Mouse (Mus musculus): ENCODE measurements around the gene Mgmt. TPM values are rescaled to one million over a fixed set of nuclear protein-coding genes. Genes with fewer than 3 reads are reported as not detected.

The Mgmt gene
- polyA plus RNA-seq, 1 experiment from 2014 or later = 5.8 TPM

DNA sequence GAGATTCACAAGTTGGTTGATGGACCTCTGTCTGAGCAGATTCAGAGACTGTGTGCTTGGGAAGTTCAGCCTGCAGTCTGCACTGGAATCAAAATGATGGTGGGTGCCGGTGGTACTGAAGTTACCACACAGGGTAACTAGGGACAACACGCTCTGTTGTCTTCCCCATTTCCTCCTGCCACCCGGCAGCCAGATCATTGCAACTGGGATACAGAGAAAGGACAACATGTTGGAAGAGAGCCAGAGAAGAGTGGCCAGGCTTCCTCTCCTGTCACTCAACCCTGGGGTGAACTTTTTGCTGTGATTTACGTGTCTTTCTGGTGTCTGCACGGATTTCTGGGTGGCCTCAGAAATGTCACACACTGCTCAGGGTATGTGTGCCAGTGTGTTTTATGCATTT, 107.4 kb downstream of the Mgmt start:
- Histone ChIP-seq H3K4me3 (replicated peaks) (no peak overlapping the region), H3K9me3 (no peaks in the 10 kb centered on the region), H3K9ac (replicated peaks) (no peak overlapping the region), H3K4me2 (no peak overlapping the region), H3K27me3 (peaks cover 44% of the 10 kb centered on the region), H3K27ac (no peak overlapping the region), H3K4me1 (replicated peaks) (peaks cover 38% of the 10 kb centered on the region), H3K36me3 (no peaks in the 10 kb centered on the region)
- no peak for ATAC-seq (ENCODE audit: insufficient number of reproducible peaks, insufficient read depth, low FRiP score, low TSS enrichment, low read depth)
- 64% methylated on average over 5 of the region's 5 CpGs for WGBS

GRCm38 (mm10) chr7:137002431-137002830, 108.0 kb downstream of the Mgmt start:
- Histone ChIP-seq H3K27me3 (peaks cover 43% of the 10 kb centered on the region), H3K36me3 (no peaks in the 10 kb centered on the region), H3K9ac (replicated peaks) (no peak overlapping the region), H3K4me3 (replicated peaks) (no peak overlapping the region), H3K27ac (no peak overlapping the region), H3K4me1 (replicated peaks) (peaks cover 38% of the 10 kb centered on the region), H3K4me2 (no peak overlapping the region), H3K9me3 (no peaks in the 10 kb centered on the region)
- no peak for ATAC-seq (ENCODE audit: insufficient number of reproducible peaks, insufficient read depth, low FRiP score, low TSS enrichment, low read depth)
- 79% methylated on average over 3 of the region's 3 CpGs for WGBS

DNA sequence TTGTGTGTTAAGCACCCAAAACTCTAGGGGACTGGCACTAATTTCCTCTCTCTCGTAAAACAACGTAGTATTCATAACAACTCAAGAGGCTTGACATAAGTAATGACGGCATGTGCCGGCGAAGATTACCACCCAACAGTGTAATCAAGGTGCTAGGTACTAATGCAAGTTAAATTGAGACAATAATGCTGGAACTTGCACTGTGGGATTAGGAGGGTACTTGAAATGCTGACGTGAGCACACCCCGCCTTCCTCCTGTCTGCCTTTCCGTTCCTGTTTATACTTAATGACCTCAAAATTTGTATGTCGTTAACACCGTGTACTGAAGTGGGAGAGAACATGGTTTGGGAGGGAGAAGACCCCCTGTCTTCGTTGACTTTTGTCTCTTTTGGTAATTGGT, 110.9 kb downstream of the Mgmt start:
- Histone ChIP-seq H3K4me3 (replicated peaks) (no peak overlapping the region), H3K27ac (no peak overlapping the region), H3K36me3 (no peaks in the 10 kb centered on the region), H3K9me3 (no peaks in the 10 kb centered on the region), H3K4me2 (peak overlapping the region; percentile 38), H3K27me3 (peaks cover 47% of the 10 kb centered on the region), H3K9ac (replicated peaks) (no peak overlapping the region), H3K4me1 (replicated peaks) (peaks cover 42% of the 10 kb centered on the region)
- ATAC-seq (ENCODE audit: insufficient number of reproducible peaks, insufficient read depth, low FRiP score, low TSS enrichment, low read depth) = 0 out of 2 replicates have a peak, but pooled peaks have one; percentile 42
- WGBS = 18% methylated on average over 11 of the region's 11 CpGs

DNA sequence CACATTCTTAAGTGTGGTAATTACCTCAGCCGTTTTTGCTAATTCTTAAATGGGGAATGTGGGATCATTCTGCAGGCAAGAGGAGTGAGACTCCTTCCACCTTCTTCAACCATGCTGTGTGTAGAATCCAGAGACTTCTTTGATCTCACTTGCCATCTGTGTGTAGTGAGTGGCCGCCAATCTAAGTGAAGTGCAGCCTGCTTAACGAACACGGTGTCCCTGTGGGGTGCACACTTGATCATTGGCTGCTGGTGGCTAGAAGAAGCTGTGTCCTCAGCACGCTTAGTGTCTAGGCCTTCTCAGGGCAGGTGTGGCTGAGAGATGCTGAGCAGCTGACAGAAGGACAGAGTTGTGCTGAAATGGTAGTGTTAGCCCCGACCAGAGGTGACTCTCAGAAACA, 113.9 kb downstream of the Mgmt start:
- Histone ChIP-seq H3K9ac (replicated peaks) (no peak overlapping the region), H3K36me3 (no peaks in the 10 kb centered on the region), H3K9me3 (no peaks in the 10 kb centered on the region), H3K4me2 (no peak overlapping the region), H3K4me3 (replicated peaks) (no peak overlapping the region), H3K4me1 (replicated peaks) (peaks cover 34% of the 10 kb centered on the region), H3K27ac (no peak overlapping the region), H3K27me3 (peaks cover 37% of the 10 kb centered on the region; the same call in 1 of the 2 replicates)
- no peak for ATAC-seq (ENCODE audit: insufficient number of reproducible peaks, insufficient read depth, low FRiP score, low TSS enrichment, low read depth)
- WGBS = 38% methylated on average over 6 of the region's 6 CpGs

GRCm38 (mm10) chr7:137009732-137010275, 115.4 kb downstream of the Mgmt start:
- H3K4me3 ChIP-seq (replicated peaks) = no peak overlapping the region
- no peak for ATAC-seq (ENCODE audit: insufficient number of reproducible peaks, insufficient read depth, low FRiP score, low TSS enrichment, low read depth)
- peaks cover 26% of the 10 kb centered on the region for H3K4me1 ChIP-seq (replicated peaks)
- no peak overlapping the region for H3K4me2 ChIP-seq
- H3K9ac ChIP-seq (replicated peaks) = no peak overlapping the region
- 89% methylated on average over 19 of the region's 19 CpGs for WGBS
- peaks cover 30% of the 10 kb centered on the region; the same call in 1 of the 2 replicates for H3K27me3 ChIP-seq
- H3K9me3 ChIP-seq = no peaks in the 10 kb centered on the region
- no peaks in the 10 kb centered on the region for H3K36me3 ChIP-seq
- H3K27ac ChIP-seq = no peak overlapping the region

- H3K4me1 ChIP-seq (replicated peaks) = peaks cover 20% of the 10 kb centered on the region
- H3K27ac ChIP-seq = no peak overlapping the region
- H3K27me3 ChIP-seq = peaks cover 30% of the 10 kb centered on the region; the same call in 1 of the 2 replicates
- H3K36me3 ChIP-seq = no peaks in the 10 kb centered on the region
- no peak overlapping the region for H3K4me2 ChIP-seq
- no peak for ATAC-seq (ENCODE audit: insufficient number of reproducible peaks, insufficient read depth, low FRiP score, low TSS enrichment, low read depth)
- no peak overlapping the region for H3K4me3 ChIP-seq (replicated peaks)
- H3K9me3 ChIP-seq = no peaks in the 10 kb centered on the region
- H3K9ac ChIP-seq (replicated peaks) = no peak overlapping the region
- 72% methylated on average over 2 of the region's 2 CpGs for WGBS
Observed at GRCm38 (mm10) chr7:137010451-137010850, 116.0 kb downstream of the Mgmt start.

DNA sequence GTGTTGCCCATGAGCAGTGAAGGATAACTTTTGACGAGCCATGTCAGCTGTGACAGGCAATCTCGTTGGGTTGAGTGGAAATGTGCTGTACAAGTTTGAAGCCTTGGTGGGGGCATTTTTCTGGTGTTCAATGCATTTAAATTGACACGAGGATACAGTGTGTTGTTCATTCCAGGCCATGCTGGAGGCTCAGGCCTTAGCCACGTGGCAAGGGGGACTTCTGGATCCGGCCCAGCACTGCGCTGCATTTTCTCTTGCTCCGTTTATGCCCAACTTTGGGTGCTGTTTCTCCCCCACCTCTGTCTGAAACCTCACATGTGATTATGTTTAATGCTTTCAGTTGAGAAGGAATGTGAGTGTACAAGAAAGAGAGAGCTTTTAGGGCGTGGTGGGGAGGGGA, 118.3 kb downstream of the Mgmt start:
- H3K4me1 ChIP-seq (replicated peaks) = peaks cover 15% of the 10 kb centered on the region; the same call in 1 of the 2 replicates
- H3K9ac ChIP-seq (replicated peaks) = no peak overlapping the region
- H3K9me3 ChIP-seq = no peaks in the 10 kb centered on the region
- 67% methylated on average over 8 of the region's 8 CpGs for WGBS
- no peaks in the 10 kb centered on the region for H3K36me3 ChIP-seq
- no peak overlapping the region for H3K4me2 ChIP-seq
- peaks cover 22% of the 10 kb centered on the region; the same call in 1 of the 2 replicates for H3K27me3 ChIP-seq
- no peak overlapping the region for H3K27ac ChIP-seq
- ATAC-seq (ENCODE audit: insufficient number of reproducible peaks, insufficient read depth, low FRiP score, low TSS enrichment, low read depth) = no peak
- H3K4me3 ChIP-seq (replicated peaks) = no peak overlapping the region

DNA sequence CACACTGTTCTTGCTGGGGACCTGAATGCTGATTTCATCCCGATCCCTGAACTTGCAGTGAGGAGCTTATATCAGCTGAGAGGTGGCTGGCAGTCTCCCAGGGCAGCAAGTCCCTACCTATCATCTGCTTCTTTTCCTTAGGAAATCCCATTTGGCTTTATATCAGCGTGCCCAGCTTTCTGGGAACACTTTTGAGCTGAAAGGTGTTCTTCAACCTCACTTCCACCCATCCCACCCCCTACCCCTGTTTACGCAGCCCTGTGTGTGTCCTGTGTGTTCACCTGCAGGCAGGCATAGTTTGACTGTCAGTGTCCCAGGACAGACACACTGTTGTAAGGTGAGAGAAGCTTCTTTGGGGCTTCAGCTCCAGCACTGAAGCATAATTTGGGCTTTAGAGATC, 119.0 kb downstream of the Mgmt start:
- H3K9ac ChIP-seq (replicated peaks) = no peak overlapping the region
- no peak for ATAC-seq (ENCODE audit: insufficient number of reproducible peaks, insufficient read depth, low FRiP score, low TSS enrichment, low read depth)
- H3K36me3 ChIP-seq = no peaks in the 10 kb centered on the region
- no peak overlapping the region for H3K4me2 ChIP-seq
- H3K4me1 ChIP-seq (replicated peaks) = peaks cover 12% of the 10 kb centered on the region; the same call in 1 of the 2 replicates
- H3K4me3 ChIP-seq (replicated peaks) = no peak overlapping the region
- H3K27ac ChIP-seq = no peak overlapping the region
- 57% methylated on average over 3 of the region's 3 CpGs for WGBS
- no peaks in the 10 kb centered on the region for H3K9me3 ChIP-seq
- peaks cover 19% of the 10 kb centered on the region; the same call in 1 of the 2 replicates for H3K27me3 ChIP-seq

GRCm38 (mm10) chr7:137018614-137019013, 124.2 kb downstream of the Mgmt start:
- no peak for ATAC-seq (ENCODE audit: insufficient number of reproducible peaks, insufficient read depth, low FRiP score, low TSS enrichment, low read depth)
- no peaks in the 10 kb centered on the region for H3K9me3 ChIP-seq
- H3K4me2 ChIP-seq = no peak overlapping the region
- H3K36me3 ChIP-seq = no peaks in the 10 kb centered on the region
- H3K27ac ChIP-seq = no peak overlapping the region
- peaks cover 3% of the 10 kb centered on the region; the same call in 1 of the 2 replicates for H3K27me3 ChIP-seq
- no peaks in the 10 kb centered on the region for H3K4me1 ChIP-seq (replicated peaks)
- 88% methylated on average over 5 of the region's 5 CpGs for WGBS
- no peak overlapping the region for H3K4me3 ChIP-seq (replicated peaks)
- no peak overlapping the region for H3K9ac ChIP-seq (replicated peaks)

GRCm38 (mm10) chr7:137020195-137020594, 125.8 kb downstream of the Mgmt start:
- Histone ChIP-seq H3K4me3 (replicated peaks) (no peak overlapping the region), H3K9ac (replicated peaks) (no peak overlapping the region), H3K9me3 (no peaks in the 10 kb centered on the region), H3K36me3 (no peaks in the 10 kb centered on the region), H3K4me2 (no peak overlapping the region), H3K4me1 (replicated peaks) (no peaks in the 10 kb centered on the region), H3K27ac (no peak overlapping the region), H3K27me3 (peaks cover 3% of the 10 kb centered on the region; the same call in 1 of the 2 replicates)
- 81% methylated on average over 6 of the region's 6 CpGs for WGBS
- ATAC-seq (ENCODE audit: insufficient number of reproducible peaks, insufficient read depth, low FRiP score, low TSS enrichment, low read depth) = no peak

DNA sequence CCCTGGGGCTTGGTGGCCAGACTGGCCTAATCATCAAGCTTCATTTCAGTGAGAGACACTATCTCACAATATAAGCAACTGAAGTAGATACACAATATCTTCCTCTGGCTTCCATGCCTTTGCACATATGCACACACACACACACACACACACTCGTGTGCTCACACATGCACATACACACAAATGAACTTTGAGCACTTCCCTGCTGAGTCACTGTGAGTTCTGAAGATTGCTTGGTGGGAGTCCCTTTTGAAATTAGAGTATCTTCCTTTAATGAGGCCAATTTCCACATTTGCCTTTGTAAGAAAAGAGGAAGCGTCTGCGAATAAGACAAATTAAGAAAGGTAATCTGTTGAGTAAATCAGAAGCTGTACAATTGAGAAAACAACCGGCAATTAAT, 136.4 kb downstream of the Mgmt start:
- Histone ChIP-seq H3K9ac (replicated peaks) (no peak overlapping the region), H3K4me3 (replicated peaks) (no peak overlapping the region), H3K9me3 (peaks cover 13% of the 10 kb centered on the region), H3K27ac (no peak overlapping the region), H3K4me2 (no peak overlapping the region), H3K36me3 (no peaks in the 10 kb centered on the region), H3K4me1 (replicated peaks) (no peaks in the 10 kb centered on the region), H3K27me3 (no peaks in the 10 kb centered on the region)
- no peak for ATAC-seq (ENCODE audit: insufficient number of reproducible peaks, insufficient read depth, low FRiP score, low TSS enrichment, low read depth)
- WGBS = 84% methylated on average over 4 of the region's 4 CpGs

DNA sequence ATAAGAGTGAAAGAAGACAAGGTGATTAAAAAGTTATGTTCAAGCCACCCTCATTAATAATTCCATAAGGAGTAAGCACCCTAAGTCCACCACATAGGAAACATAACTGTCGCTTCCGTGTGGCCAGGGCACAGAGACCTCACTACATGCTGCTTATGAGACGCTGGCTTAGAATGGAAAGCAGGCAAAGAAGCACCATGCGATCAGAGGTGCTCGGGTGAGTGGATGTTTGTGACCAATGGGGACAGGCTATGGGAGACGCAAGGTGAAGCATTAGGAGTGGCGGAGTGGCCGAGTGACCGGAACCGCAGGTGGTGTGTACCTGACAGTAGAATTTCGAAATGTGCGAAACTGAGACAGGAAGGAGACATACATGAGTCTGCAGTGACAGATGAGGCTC, 138.8 kb downstream of the Mgmt start:
- Histone ChIP-seq H3K4me1 (replicated peaks) (peaks cover 6% of the 10 kb centered on the region; the same call in 1 of the 2 replicates), H3K9me3 (peaks cover 13% of the 10 kb centered on the region), H3K4me3 (replicated peaks) (no peak overlapping the region), H3K4me2 (no peak overlapping the region), H3K9ac (replicated peaks) (no peak overlapping the region), H3K27me3 (0 out of 2 replicates have a peak, but pooled peaks cover 6% of the 10 kb centered on the region), H3K27ac (no peak overlapping the region), H3K36me3 (no peaks in the 10 kb centered on the region)
- no peak for ATAC-seq (ENCODE audit: insufficient number of reproducible peaks, insufficient read depth, low FRiP score, low TSS enrichment, low read depth)
- 93% methylated on average over 12 of the region's 12 CpGs for WGBS
